Mouse (Mus musculus) G1E-ER4 (cell line): ENCODE measurements around the gene Vmn1r114. TPM values are rescaled to one million over a fixed set of nuclear protein-coding genes. Genes with fewer than 3 reads are reported as not detected.
"Not testable (repeated sequence)": the region's sequence is repeated elsewhere in the genome, so short reads cannot be mapped to it uniquely, and the experiment has no call there.

Source experiments
- GATA1 ChIP-seq: IDR thresholded peaks from one replicate; pipeline ENCODE4 v1.8.0; 2012; ENCODE audit warnings: low read length, inconsistent platforms
- polyA plus RNA-seq: library from polyadenylated mRNA; stranded (reverse); fragments of >175 nt; gene quantifications from 2 replicates; pipeline ENCODE4 v1.2.3, GENCODE M21; 2012

Gene Vmn1r114
- not detected in 2 replicates for polyA plus RNA-seq

DNA sequence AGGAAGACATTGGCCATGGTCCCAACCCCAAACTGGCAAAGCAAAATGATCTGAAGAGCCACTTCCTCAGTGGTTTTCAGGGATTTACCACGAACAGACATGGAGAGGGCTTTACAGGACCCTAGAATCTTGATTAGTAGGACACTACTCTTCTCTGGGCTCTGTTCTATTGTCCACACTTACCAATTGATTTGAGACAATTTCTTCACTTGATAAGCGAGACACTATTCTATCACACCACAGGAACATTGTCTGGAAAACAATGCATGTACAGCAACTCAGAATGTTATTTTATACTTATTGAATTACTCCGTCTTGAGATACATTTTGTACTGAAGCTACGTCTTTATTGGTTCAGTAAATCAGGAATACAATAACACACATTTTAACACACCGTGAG is at the start of gene Vmn1r114:
Gene Vmn1r114, minus strand, starts transcription at position 101 of the 400 bp plus-strand sequence.
- TF ChIP-seq GATA1: not testable (repeated sequence)

DNA sequence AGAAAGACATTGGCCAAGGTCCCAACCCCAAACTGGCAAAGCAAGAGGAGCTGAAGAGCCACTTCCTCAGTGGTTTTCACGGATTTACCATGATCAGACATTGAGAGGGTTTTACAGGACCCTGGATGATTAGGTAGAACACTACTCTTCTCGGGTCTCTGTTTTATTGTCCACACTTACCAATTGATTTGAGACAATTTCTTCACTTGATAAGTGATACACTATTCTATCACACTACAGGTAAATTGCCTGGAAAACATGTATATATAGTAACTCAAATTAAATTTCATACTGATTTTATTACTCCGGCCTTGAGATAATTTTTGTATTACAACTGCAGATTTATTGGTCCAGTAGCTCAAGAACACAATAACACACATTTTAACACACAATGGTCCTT is 32.9 kb upstream of the Vmn1r114 start, which contains the start of gene Vmn1r115:
Gene Vmn1r115, minus strand, starts transcription at position 101 of the 400 bp plus-strand sequence.
- not testable (repeated sequence) for TF ChIP-seq GATA1

DNA sequence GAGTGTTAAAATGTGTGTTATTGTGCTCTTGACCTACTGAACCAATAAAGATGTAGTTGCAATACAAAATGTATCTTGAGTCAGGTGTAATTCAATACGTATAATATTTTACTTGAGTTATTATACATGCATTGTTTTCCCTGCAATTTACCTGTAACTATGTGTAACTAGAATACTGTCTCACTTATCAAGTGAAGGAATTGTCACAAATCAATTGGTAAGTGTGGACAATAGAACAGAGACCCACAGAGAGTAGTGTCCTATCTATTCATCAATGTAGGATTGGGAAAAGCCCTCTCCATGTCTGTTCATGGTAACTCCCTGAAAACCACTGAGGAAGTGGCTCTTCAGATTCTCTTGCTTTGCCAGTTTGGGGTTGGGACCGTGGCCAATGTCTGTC is 25.0 kb downstream of the Vmn1r114 start, which contains the start of gene Vmn1r113:
Gene Vmn1r113, plus strand, starts transcription at position 301 of the 400 bp plus-strand sequence.
- TF ChIP-seq GATA1: not testable (repeated sequence)

DNA sequence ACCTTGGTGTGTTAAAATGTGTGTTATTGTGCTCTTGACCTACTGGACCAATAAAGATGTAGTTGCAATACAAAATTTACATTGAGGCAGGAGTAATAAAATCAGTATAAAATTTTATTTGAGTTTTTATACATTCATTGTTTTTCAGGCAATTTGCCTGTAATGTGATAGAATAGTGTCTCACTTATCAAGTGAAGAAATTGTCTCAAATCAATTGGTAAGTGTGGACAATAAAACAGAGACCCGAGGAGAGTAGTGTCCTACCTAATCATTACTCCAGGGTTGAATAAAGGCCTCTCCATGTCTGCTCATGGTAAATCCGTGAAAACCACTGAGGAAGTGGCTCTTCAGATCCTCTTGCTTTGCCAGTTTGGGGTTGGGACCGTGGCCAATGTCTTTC is 41.1 kb downstream of the Vmn1r114 start, which contains the start of gene Vmn1r112:
Gene Vmn1r112, plus strand, starts transcription at position 301 of the 400 bp plus-strand sequence.
- TF ChIP-seq GATA1: not testable (repeated sequence)

Other genes with a start within 250 kb of the Vmn1r114 start
- not detected in 2 replicates for gene Gm4141, start 235.9 kb downstream of the Vmn1r114 start, polyA plus RNA-seq
- not detected in 2 replicates for gene Gm4513, start 213.2 kb downstream of the Vmn1r114 start, polyA plus RNA-seq
- not detected in 2 replicates for gene Vmn1r107, start 143.3 kb downstream of the Vmn1r114 start, polyA plus RNA-seq
- not detected in 2 replicates for gene Vmn1r111, start 109.0 kb downstream of the Vmn1r114 start, polyA plus RNA-seq
- gene Gm10668, start 81.6 kb downstream of the Vmn1r114 start, polyA plus RNA-seq: not detected in 2 replicates
- not detected in 2 replicates for gene Vmn1r112, start 41.0 kb downstream of the Vmn1r114 start, polyA plus RNA-seq
- gene Vmn1r113, start 24.9 kb downstream of the Vmn1r114 start, polyA plus RNA-seq: not detected in 2 replicates
- not detected in 2 replicates for gene Vmn1r115, start 32.8 kb upstream of the Vmn1r114 start, polyA plus RNA-seq
- not detected in 2 replicates for gene Vmn1r116, start 60.1 kb upstream of the Vmn1r114 start, polyA plus RNA-seq
- not detected in 2 replicates for gene Vmn1r117, start 71.9 kb upstream of the Vmn1r114 start, polyA plus RNA-seq
- gene Vmn1r118, start 100.2 kb upstream of the Vmn1r114 start, polyA plus RNA-seq: not detected in 2 replicates
- not detected in 2 replicates for gene Vmn1r119, start 200.3 kb upstream of the Vmn1r114 start, polyA plus RNA-seq
- not detected in 2 replicates for gene Vmn1r120, start 241.6 kb upstream of the Vmn1r114 start, polyA plus RNA-seq